Mouse (Mus musculus) intestine, postnatal 0 days (tissue): ENCODE measurements around the gene Ndufa3. TPM values are rescaled to one million over a fixed set of nuclear protein-coding genes. Genes with fewer than 3 reads are reported as not detected.
"Not testable (repeated sequence)": the region's sequence is repeated elsewhere in the genome, so short reads cannot be mapped to it uniquely, and the experiment has no call there.

Experiments
- ATAC-seq: fragments of 200-750 bp; cut with Nextera tagmentation; 2 replicates; pipeline ENCODE4 v1.8.0; 2017; ENCODE audit warnings: mild to moderate bottlenecking, moderate TSS enrichment, moderate library complexity
- H3K27ac ChIP-seq: fragments of 300-500 bp; sonication (generic); 2 replicates; pipeline ENCODE4 v1.5.1; 2014; ENCODE audit warnings: mild to moderate bottlenecking, low read depth, low read length, moderate library complexity
- H3K27me3 ChIP-seq: fragments of 300-500 bp; sonication (generic); replicated peaks from 2 replicates; pipeline ENCODE4 v1.6.1; 2014; ENCODE audit warnings: low read length, mixed read lengths; ENCODE audit not compliant: control insufficient read depth, insufficient read depth
- H3K36me3 ChIP-seq: fragments of 300-500 bp; sonication (generic); 2 replicates; pipeline ENCODE4 v1.6.1; 2014; ENCODE audit warnings: mild to moderate bottlenecking, moderate library complexity; ENCODE audit not compliant: control insufficient read depth, insufficient read depth
- H3K4me1 ChIP-seq: fragments of 300-500 bp; sonication (generic); replicated peaks from 2 replicates; pipeline ENCODE4 v1.6.1; 2014; ENCODE audit warnings: antibody characterized with exemption, low read length, mixed read lengths; ENCODE audit not compliant: control insufficient read depth, insufficient read depth
- H3K4me2 ChIP-seq: fragments of 300-500 bp; sonication (generic); replicated peaks from 2 replicates; pipeline ENCODE4 v1.6.1; 2014; ENCODE audit warnings: low read depth, mild to moderate bottlenecking, moderate library complexity
- H3K4me3 ChIP-seq: fragments of 300-500 bp; sonication (generic); 2 replicates; pipeline ENCODE4 v1.5.1; 2014; ENCODE audit warnings: low read depth, low read length
- H3K9ac ChIP-seq: fragments of 300-500 bp; sonication (generic); 2 replicates; pipeline ENCODE4 v1.6.1; 2014; ENCODE audit warnings: mild to moderate bottlenecking, low read depth, low read length
- H3K9me3 ChIP-seq: fragments of 300-500 bp; sonication (generic); 2 replicates; pipeline ENCODE4 v1.6.1; 2016; ENCODE audit warnings: mixed run types; ENCODE audit not compliant: control insufficient read depth
- CTCF ChIP-seq: sonication (generic); IDR thresholded peaks from 2 replicates; pipeline ENCODE4 v1.5.1; 2016; ENCODE audit warnings: low read depth, mild to moderate bottlenecking, control low read depth, antibody characterized with exemption, moderate library complexity
- WGBS: fragments of 180-500 bp; shearing (Covaris S2); extraction: QIAGEN DNeasy Blood & Tissue Kit; methylation state at CpG from one replicate; pipeline ENCODE4 v1.1.7; 2014; 5-methylcytosine and 5-hydroxymethylcytosine counted together
- polyA plus RNA-seq: library from polyadenylated mRNA; unstranded; fragments of >200 nt; fragmentation: Nextera tagmentation; extraction: Ambion mirVana; gene quantifications from 2 replicates; pipeline ENCODE4 v1.2.1, GENCODE M21; 2015

The Ndufa3 gene
- polyA plus RNA-seq, 1 experiment from 2014 or later: 717 TPM

DNA sequence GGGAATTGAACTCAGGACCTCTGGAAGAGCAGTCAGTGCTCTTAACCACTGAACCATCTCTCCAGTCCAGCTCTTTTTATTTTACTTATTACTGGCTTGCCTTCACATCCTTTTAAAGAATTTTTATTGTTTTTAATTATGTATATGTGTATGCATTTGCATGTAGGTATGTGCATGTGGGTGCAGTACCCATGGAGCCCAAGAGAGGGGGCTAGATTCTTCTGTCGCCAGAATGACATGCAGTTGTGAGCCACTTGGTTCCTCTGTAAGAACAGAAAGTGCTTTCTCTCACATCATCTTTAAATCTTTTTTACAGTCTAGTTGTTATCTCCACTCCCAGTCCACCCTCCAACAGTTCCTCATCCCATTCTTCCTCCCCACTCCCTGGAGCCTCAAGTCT, 25.6 kb upstream of the Ndufa3 start:
- no peak for TF ChIP-seq CTCF
- Histone ChIP-seq H3K4me1 (no peaks in the 10 kb centered on the region), H3K4me3 (no peak overlapping the region), H3K9ac (no peak overlapping the region), H3K27me3 (no peaks in the 10 kb centered on the region), H3K9me3 (no peaks in the 10 kb centered on the region), H3K4me2 (no peak overlapping the region), H3K27ac (no peak overlapping the region), H3K36me3 (no peaks in the 10 kb centered on the region)
- ATAC-seq: no peak
- 83% methylated on average over 1 of the region's 1 CpGs for WGBS

DNA sequence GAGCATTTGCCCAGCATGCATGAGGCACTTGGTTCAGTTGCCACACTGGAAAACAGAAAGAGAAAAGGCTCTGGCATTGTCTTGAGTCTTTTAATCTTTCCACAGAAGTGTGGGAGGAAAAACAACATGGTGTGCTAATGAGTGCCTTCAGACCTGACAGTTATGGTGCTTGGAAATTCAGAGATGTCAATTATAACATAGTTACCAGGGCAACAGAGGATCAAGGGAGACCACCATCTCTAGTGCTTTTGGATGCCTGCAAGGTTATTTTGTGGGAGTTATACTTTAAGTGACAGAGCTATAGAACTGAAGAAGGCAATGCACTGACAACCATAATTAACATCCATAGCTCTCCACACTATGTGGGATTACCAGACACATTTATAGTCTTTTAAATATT, 23.3 kb upstream of the Ndufa3 start:
- Histone ChIP-seq H3K4me3 (no peak overlapping the region), H3K27me3 (no peaks in the 10 kb centered on the region), H3K9me3 (no peaks in the 10 kb centered on the region), H3K36me3 (no peaks in the 10 kb centered on the region), H3K4me1 (no peaks in the 10 kb centered on the region), H3K27ac (no peak overlapping the region), H3K9ac (no peak overlapping the region), H3K4me2 (no peak overlapping the region)
- TF ChIP-seq CTCF: no peak
- no peak for ATAC-seq

DNA sequence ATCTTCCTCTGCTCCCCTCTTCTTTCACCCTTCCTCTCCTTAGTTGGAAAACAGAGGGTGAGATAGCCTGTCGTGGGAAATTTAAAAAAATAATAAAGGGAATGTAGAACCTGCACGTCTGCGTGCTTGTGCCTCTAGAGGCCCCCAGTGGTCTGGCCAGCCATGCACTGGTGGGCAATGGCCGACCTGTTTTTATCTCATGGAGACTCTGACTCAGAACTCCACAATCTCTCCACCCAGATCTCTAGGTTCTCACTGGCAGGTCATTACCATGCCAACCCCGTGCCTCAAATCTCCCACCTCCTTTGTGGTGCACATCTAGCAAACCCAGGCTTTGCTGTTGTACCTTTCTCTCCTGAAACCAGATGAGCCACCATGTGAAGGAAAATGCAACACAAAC, 22.5 kb upstream of the Ndufa3 start:
- Histone ChIP-seq H3K9me3 (no peaks in the 10 kb centered on the region), H3K4me3 (0 out of 2 replicates have a peak overlapping the region, but pooled peaks have one; percentile 14), H3K9ac (no peak overlapping the region), H3K4me1 (no peaks in the 10 kb centered on the region), H3K27me3 (no peaks in the 10 kb centered on the region), H3K36me3 (no peaks in the 10 kb centered on the region), H3K27ac (no peak overlapping the region), H3K4me2 (peak overlapping the region; percentile 48)
- TF ChIP-seq CTCF: no peak
- WGBS: 17% methylated on average over 5 of the region's 5 CpGs
- ATAC-seq: peak; percentile 54; the same call in 1 of the 2 replicates

- Histone ChIP-seq H3K9me3 (no peaks in the 10 kb centered on the region), H3K36me3 (no peaks in the 10 kb centered on the region), H3K4me2 (peak overlapping the region; percentile 48), H3K4me3 (0 out of 2 replicates have a peak overlapping the region, but pooled peaks have one; percentile 14), H3K4me1 (no peaks in the 10 kb centered on the region), H3K27ac (no peak overlapping the region), H3K27me3 (no peaks in the 10 kb centered on the region), H3K9ac (no peak overlapping the region)
- 13% methylated on average over 9 of the region's 9 CpGs for WGBS
- 0 out of 2 replicates have a peak, but pooled peaks have one; percentile 63 for ATAC-seq
- TF ChIP-seq CTCF: no peak
Observed at GRCm38 (mm10) chr7:3595146-3595545, 22.0 kb upstream of the Ndufa3 start.

- not testable (repeated sequence) for H3K27me3 ChIP-seq, H3K36me3 ChIP-seq, H3K9me3 ChIP-seq, H3K4me3 ChIP-seq, H3K4me2 ChIP-seq, H3K4me1 ChIP-seq, H3K27ac ChIP-seq, H3K9ac ChIP-seq, ATAC-seq
- WGBS: 59% methylated on average over 1 of the region's 1 CpGs
Observed at GRCm38 (mm10) chr7:3597755-3598154, 19.4 kb upstream of the Ndufa3 start.

GRCm38 (mm10) chr7:3601119-3601518, 16.1 kb upstream of the Ndufa3 start:
- peak; percentile 92 for TF ChIP-seq CTCF
- Histone ChIP-seq H3K4me2 (no peak overlapping the region), H3K27me3 (no peaks in the 10 kb centered on the region), H3K9ac (no peak overlapping the region), H3K4me1 (no peaks in the 10 kb centered on the region), H3K9me3 (no peaks in the 10 kb centered on the region), H3K27ac (no peak overlapping the region), H3K4me3 (no peak overlapping the region), H3K36me3 (no peaks in the 10 kb centered on the region)
- 13% methylated on average over 4 of the region's 4 CpGs for WGBS
- ATAC-seq: 0 out of 2 replicates have a peak, but pooled peaks have one; percentile 36

GRCm38 (mm10) chr7:3606798-3607197, 10.4 kb upstream of the Ndufa3 start:
- Histone ChIP-seq H3K9me3 (no peaks in the 10 kb centered on the region), H3K27ac (no peak overlapping the region), H3K4me3 (no peak overlapping the region), H3K36me3 (no peaks in the 10 kb centered on the region), H3K4me2 (no peak overlapping the region), H3K9ac (no peak overlapping the region), H3K27me3 (no peaks in the 10 kb centered on the region), H3K4me1 (no peaks in the 10 kb centered on the region)
- 0 out of 2 replicates have a peak, but pooled peaks have one; percentile 54 for ATAC-seq
- peak; percentile 67 for TF ChIP-seq CTCF
- 14% methylated on average over 2 of the region's 2 CpGs for WGBS
